Mouse (Mus musculus) bone marrow macrophage, adult 2 months (primary cell): ENCODE measurements around the gene Grm7.

Source experiments
- CTCF ChIP-seq: IDR thresholded peaks from 2 replicates; pipeline ENCODE4 v1.5.1; 2012; ENCODE audit warnings: low read depth, mild to moderate bottlenecking, low read length, moderate library complexity
- POLR2A ChIP-seq: IDR thresholded peaks from 2 replicates; pipeline ENCODE4 v1.6.1; 2012; ENCODE audit warnings: mild to moderate bottlenecking, low read depth, low read length, borderline replicate concordance

GRCm38 (mm10) chr6:111054001-111054975 lies 408.9 kb downstream of the Grm7 start:
- TF ChIP-seq POLR2A = no peak
- no peak for TF ChIP-seq CTCF
